Mouse (Mus musculus) heart, adult 9 months (tissue): ENCODE measurements around the gene Psg25.
"Not testable (repeated sequence)": the region's sequence is repeated elsewhere in the genome, so short reads cannot be mapped to it uniquely, and the experiment has no call there.

Experiments used
- DNase-seq, 2 experiments: peaks; one replicate each; pipeline ENCODE4 v3.0.0; 2022; ENCODE audit warnings: low spot score in 2 of 2

Gene Psg25

GRCm38 (mm10) chr7:18532169-18532568, at the start of gene Psg25:
Psg25 (minus strand) TSS chr7:18532269.
- DNase-seq = no peak

- DNase-seq = no peak
Observed at GRCm38 (mm10) chr7:18567205-18567604, 35.1 kb upstream of the Psg25 start, which contains the start of gene Psg27. Psg27 (minus strand) TSS chr7:18567305.

- DNase-seq = no peak
Observed at GRCm38 (mm10) chr7:18559850-18560249, 27.8 kb upstream of the Psg25 start.

GRCm38 (mm10) chr7:18555751-18556150, 23.7 kb upstream of the Psg25 start:
- DNase-seq = not testable (repeated sequence)

GRCm38 (mm10) chr7:18533420-18533819, 1.4 kb upstream of the Psg25 start:
- no peak for DNase-seq

- DNase-seq = no peak
Observed at GRCm38 (mm10) chr7:18524668-18525067, 7.4 kb downstream of the Psg25 start.

- DNase-seq = not testable (repeated sequence)
Observed at GRCm38 (mm10) chr7:18512848-18513247, 19.2 kb downstream of the Psg25 start.

GRCm38 (mm10) chr7:18512417-18512816, 19.7 kb downstream of the Psg25 start:
- DNase-seq = not testable (repeated sequence)

- DNase-seq = no peak
Observed at GRCm38 (mm10) chr7:18511479-18511878, 20.6 kb downstream of the Psg25 start.

GRCm38 (mm10) chr7:18484077-18484476, 48.0 kb downstream of the Psg25 start, which contains the start of gene Psg26:
Psg26 (minus strand) TSS chr7:18484177.
- no peak for DNase-seq
